Mouse (Mus musculus): Measurements from ENCODE around the gene Kif3c. TPM values are rescaled to one million over a fixed set of nuclear protein-coding genes. Genes with fewer than 3 reads are reported as not detected.

The Kif3c gene
- 1 to 10 TPM; 5.2 to 5.7 TPM for total RNA-seq (2021)

GRCm38 (mm10) chr12:3364508-3365448 lies at the start of gene Kif3c:
TSS of gene Kif3c (plus strand) at chr12:3365132.
- DNase-seq = peak; percentile 63

GRCm38 (mm10) chr12:3316083-3316482 lies 48.8 kb upstream of the Kif3c start:
- peak; percentile 10 for DNase-seq

- no peak for DNase-seq
Observed at GRCm38 (mm10) chr12:3316937-3317336, 48.0 kb upstream of the Kif3c start.

GRCm38 (mm10) chr12:3319377-3319776 lies 45.6 kb upstream of the Kif3c start:
- peak; percentile 43 for DNase-seq

DNA sequence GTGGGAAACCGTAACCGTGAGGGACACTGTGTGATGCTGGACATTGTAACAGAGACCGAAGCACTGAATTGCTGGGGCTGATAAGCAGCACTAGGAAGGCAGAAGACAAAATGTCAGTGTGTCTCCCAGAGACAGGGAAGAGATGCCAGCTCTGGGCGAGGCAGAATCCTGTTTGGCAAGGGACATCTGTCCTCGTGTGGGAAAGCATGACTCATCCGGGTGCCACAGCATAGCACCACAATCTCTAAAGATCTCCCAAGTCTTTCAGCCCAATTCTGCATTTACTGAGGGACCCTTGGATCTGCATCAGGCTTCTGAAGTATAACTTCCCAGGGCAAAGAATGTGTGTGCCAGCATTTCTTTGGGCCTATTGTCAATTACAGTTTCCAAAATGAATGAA lies 41.7 kb upstream of the Kif3c start:
- DNase-seq = no peak

- DNase-seq = no peak
Observed at GRCm38 (mm10) chr12:3325232-3325631, 39.7 kb upstream of the Kif3c start.

- DNase-seq = no peak
Observed at GRCm38 (mm10) chr12:3329677-3330076, 35.3 kb upstream of the Kif3c start.

DNA sequence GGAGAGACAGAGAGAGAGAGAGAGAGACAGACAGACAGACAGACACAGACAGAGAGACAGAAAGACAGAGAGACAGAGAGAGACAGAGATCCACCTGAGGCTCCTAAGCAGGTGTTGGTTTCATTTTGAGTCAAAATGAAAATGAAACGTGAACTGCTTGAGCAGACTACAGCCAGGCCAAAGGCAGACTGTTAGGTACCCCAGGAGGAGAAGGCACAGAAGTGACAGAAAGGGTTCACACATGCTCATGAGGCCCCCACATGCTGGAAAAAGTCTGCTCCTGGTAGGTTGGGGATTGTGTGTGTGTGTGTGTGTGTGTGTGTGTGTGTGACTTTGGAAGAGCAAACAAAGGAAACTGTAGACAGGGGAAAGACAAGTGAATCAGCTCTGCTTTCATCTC lies 26.0 kb upstream of the Kif3c start:
- no peak for DNase-seq

DNA sequence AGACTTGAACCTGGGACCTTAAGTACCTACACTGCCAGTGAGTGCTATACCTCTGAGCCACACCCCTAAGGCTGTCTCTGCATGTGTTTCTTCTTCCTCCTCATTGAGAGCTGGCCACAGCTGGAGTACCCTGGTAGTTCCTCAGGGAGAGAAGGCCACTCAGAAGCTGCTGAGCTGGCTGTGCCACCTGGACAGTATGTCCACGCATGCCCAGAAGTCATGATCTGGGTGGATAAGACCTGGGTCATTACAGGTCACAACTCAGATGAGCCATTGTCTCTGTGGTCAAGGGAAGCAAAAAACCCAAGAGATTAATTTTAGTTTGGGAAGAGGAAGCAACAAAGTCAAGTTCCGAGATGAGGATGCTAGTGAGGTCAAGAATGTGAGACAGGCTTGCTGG lies 20.8 kb upstream of the Kif3c start:
- no peak for DNase-seq

DNA sequence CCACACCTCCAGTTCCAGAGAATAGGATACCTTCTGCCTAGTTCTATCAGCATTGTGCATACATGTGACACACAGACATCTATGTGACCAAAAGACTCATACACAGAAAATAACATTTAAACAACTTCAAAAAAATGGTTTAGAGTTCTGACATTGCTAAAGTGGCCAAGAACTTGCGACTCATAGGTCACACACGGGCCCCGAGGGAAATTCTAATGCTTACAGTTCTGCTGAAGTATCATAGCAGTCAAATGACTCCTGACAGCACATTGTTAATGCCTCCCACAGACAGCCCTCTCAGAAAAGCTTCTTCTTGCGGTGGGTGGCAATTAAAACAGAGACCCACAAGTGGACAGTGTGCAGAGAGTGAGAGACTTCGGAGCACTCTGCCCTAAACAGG lies 19.9 kb upstream of the Kif3c start:
- no peak for DNase-seq

DNA sequence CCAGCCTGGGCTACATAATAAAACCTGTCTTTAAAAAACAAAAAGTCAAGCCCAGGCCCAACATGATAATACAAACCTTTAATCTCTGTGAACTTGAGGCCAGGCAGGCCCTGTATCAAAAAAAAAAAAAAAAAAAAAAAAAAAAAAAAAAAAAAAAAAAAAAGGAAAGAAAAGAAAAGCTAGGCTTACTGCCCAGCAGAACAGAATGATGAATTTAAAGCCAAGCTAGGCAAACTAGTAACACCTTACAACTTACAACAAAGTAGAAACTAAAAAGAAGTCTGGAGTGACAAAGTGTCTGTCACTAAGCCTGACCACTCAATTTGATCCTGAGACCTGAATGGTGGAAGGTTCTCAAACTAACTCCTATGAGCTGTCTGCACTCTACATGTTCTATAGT lies 17.2 kb upstream of the Kif3c start:
- DNase-seq = no peak

DNA sequence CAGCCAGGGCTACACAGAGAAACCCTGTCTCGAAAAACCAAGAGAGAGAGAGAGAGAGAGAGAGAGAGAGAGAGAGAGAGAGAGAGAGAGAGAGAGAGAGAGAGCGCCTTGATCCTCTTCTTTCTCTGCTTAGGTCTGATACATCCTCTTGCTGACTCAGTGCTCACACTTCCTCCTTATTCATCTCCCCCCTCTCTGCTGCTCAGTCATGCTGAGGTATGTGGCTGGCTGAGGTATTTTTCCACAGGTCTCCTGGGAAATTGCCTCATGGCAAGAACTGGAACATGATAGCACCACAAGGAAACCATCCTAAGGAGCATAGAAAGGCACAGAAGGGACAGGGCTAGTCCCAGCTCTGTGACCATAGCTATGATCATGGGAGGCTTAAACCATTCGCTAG lies 15.5 kb upstream of the Kif3c start:
- DNase-seq = no peak

- peak; percentile 36 for DNase-seq
Observed at GRCm38 (mm10) chr12:3350136-3350535, 14.8 kb upstream of the Kif3c start.

GRCm38 (mm10) chr12:3352216-3352615 lies 12.7 kb upstream of the Kif3c start:
- no peak for DNase-seq

GRCm38 (mm10) chr12:3355068-3355467 lies 9.9 kb upstream of the Kif3c start:
- DNase-seq = no peak

- DNase-seq = no peak
Observed at GRCm38 (mm10) chr12:3356824-3357223, 8.1 kb upstream of the Kif3c start.

- DNase-seq = peak; percentile 86
Observed at GRCm38 (mm10) chr12:3359302-3359701, 5.6 kb upstream of the Kif3c start.

GRCm38 (mm10) chr12:3360043-3360442 lies 4.9 kb upstream of the Kif3c start:
- DNase-seq = no peak

GRCm38 (mm10) chr12:3364076-3364475 lies 856 bp upstream of the Kif3c start:
- no peak for DNase-seq

DNA sequence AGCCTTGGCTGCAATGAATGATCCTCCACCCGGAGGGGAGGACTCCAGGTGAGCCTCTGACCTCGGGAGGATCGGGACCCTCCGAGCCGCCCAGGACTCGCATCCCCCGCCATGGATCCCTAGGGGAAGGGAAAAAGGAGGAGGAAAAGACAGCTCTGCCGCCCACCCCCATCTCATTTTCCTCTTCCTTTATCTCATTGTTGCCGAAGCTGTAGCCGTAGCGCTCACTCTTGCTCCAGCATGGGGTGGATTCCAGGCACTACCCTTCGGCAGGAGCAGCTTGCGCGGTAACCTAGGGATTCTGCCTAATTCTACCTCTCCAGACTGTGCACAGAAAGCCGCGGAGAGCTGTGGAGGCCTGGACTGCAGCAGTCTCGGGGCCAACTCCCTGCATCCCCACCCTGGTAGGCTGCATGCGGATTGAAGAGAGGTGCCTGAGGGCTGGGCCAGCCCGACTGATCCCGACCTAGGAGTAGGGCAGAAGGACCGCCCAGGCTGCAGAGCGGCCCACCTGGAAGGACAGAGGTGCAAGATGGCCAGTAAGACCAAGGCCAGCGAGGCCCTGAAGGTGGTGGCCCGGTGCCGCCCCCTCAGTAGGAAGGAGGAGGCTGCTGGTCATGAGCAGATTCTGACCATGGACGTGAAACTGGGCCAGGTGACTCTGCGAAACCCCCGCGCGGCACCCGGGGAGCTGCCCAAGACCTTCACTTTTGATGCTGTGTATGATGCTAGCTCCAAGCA lies 687 bp downstream of the Kif3c start:
- DNase-seq = peak; percentile 13

DNA sequence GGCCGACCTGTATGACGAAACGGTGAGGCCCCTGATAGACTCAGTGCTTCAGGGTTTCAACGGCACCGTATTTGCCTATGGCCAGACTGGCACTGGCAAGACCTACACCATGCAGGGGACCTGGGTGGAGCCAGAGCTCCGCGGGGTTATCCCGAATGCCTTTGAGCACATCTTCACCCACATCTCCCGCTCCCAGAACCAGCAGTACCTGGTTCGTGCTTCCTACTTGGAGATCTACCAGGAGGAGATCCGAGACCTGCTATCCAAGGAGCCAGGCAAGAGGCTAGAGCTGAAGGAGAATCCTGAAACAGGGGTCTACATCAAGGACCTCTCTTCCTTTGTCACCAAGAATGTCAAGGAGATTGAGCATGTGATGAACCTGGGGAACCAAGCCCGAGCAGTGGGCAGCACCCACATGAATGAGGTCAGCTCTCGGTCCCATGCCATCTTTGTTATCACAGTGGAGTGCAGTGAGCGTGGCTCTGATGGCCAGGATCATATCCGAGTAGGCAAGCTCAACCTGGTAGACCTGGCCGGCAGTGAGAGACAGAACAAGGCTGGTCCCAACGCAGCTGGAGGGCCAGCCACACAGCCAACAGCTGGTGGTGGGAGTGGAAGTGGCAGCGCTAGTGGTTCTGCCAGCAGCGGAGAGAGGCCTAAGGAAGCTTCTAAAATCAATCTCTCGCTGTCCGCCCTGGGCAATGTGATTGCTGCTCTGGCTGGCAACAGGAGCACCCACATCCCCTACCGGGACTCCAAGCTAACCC lies 1.4 kb downstream of the Kif3c start:
- DNase-seq = no peak

- DNase-seq = no peak
Observed at GRCm38 (mm10) chr12:3366957-3367260, 2.0 kb downstream of the Kif3c start.

GRCm38 (mm10) chr12:3368771-3369170 lies 3.8 kb downstream of the Kif3c start:
- DNase-seq = no peak

All from heart, postnatal 4 days (tissue).